Mouse (Mus musculus): ENCODE data around the gene Cfap126.
"Not testable (repeated sequence)": the region's sequence is repeated elsewhere in the genome, so short reads cannot be mapped to it uniquely, and the experiment has no call there.

DNA sequence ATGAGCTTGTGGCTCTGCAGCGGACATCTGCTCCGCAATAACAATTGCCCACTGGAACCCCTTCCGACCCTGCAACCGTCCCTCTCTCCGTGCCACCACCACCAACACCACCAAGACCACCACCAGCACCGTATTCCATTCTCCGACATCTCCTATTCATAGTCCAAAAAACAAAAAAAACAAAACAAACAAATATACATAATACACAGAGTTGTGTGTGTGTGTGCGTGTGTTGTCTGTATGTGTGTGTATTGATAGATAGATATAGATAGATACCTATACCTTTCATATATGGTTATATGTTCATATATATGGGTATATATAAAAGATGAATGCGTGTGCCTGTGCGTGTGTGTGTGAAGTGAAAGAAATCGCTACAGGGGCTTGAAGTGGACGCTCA lies 35.3 kb upstream of the Cfap126 start:
- TF ChIP-seq ZKSCAN1 (IDR thresholded peaks at IDR 0.05; ENCODE audit: low read depth, low read length); USF1 (IDR thresholded peaks at IDR 0.05; ENCODE audit: low read depth, low read length); CTCF (IDR thresholded peaks at IDR 0.05 in 2 of 3, conservative IDR thresholded peaks at IDR 0.05 in 1 of 3; ENCODE audit: control insufficient read depth in 1 of 3, insufficient read depth in 1 of 3, low read depth in 2 of 3, low read length in 3 of 3, poor library complexity in 1 of 3, severe bottlenecking in 1 of 3); SIN3A (IDR thresholded peaks at IDR 0.05; ENCODE audit: low read length); TAL1 (IDR thresholded peaks at IDR 0.05; ENCODE audit: low read length); TCF12 (IDR thresholded peaks at IDR 0.05; ENCODE audit: low read depth, low read length); KAT2A (conservative IDR thresholded peaks at IDR 0.05; ENCODE audit: low read depth, low read length); ZC3H11A (IDR thresholded peaks at IDR 0.05; ENCODE audit: low read depth, low read length); POLR2A (IDR thresholded peaks at IDR 0.05; ENCODE audit: control insufficient read depth in 1 of 2, insufficient read depth in 1 of 2, low read depth in 1 of 2, low read length in 2 of 2, poor library complexity in 1 of 2); RCOR1 (IDR thresholded peaks at IDR 0.05; ENCODE audit: low read depth, low read length); BHLHE40 (IDR thresholded peaks at IDR 0.05; ENCODE audit: borderline replicate concordance, low read depth, low read length): not testable (repeated sequence)

Measured in MEL (cell line).